Mouse (Mus musculus) embryonic fibroblast, embryonic 13.5 days (primary cell): ENCODE measurements at regions not wholly inside any gene's neighbourhood (a gene's known extent, or its start where the extent isn't known, plus 50 kb on each side); places are given as distances from the start of the nearest gene placed in this dataset.

Experiments used
- H3K27ac ChIP-seq: 2 replicates; pipeline ENCODE4 v1.5.1; 2012; ENCODE audit warnings: low read length, control low read depth, inconsistent platforms; ENCODE audit not compliant: insufficient read depth
- H3K4me1 ChIP-seq: 2 replicates; pipeline ENCODE4 v1.6.1; 2011; ENCODE audit warnings: low read length; ENCODE audit not compliant: control insufficient read depth, insufficient read depth
- H3K4me3 ChIP-seq: 2 replicates; pipeline ENCODE4 v1.5.1; 2011; ENCODE audit warnings: mild to moderate bottlenecking, control low read depth, low read length; ENCODE audit not compliant: insufficient read depth
- CTCF ChIP-seq: IDR thresholded peaks from 2 replicates; pipeline ENCODE4 v1.5.1; 2011; ENCODE audit warnings: mild to moderate bottlenecking, control low read depth, low read length, moderate library complexity, borderline replicate concordance; ENCODE audit not compliant: insufficient read depth
- POLR2A ChIP-seq: IDR thresholded peaks from 2 replicates; pipeline ENCODE4 v1.6.1; 2011; ENCODE audit warnings: low read depth, mild to moderate bottlenecking, control low read depth, low read length, moderate library complexity

GRCm38 (mm10) chr9:101410348-101410747 is 158.8 kb upstream of the Ppp2r3a start:
- TF ChIP-seq POLR2A: no peak
- TF ChIP-seq CTCF: no peak
- Histone ChIP-seq H3K4me1 (no peaks in the 10 kb centered on the region), H3K4me3 (no peak overlapping the region), H3K27ac (no peak overlapping the region)

DNA sequence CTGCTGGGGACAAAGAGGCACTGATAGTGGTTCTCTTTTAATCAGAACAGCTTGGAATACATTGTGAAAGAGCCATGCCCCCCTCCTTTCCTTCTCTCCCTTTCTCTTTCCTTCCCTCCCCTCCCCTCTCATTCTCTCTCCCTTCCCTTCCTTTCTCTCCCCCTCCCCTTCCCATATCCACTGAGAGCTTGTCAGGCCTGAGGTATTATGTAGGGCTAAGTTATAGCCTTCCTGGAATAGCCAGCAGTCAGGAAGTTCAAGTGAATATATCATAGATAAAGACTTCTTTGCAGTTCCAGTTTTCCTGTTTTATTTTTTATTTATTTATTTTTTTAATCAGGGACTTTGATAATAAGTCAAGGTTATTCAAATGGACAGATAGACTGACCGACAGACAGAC is 156.5 kb upstream of the Ppp2r3a start:
- no peaks in the 10 kb centered on the region for H3K4me1 ChIP-seq
- no peak overlapping the region for H3K27ac ChIP-seq
- TF ChIP-seq POLR2A: no peak
- no peak for TF ChIP-seq CTCF
- no peak overlapping the region for H3K4me3 ChIP-seq

DNA sequence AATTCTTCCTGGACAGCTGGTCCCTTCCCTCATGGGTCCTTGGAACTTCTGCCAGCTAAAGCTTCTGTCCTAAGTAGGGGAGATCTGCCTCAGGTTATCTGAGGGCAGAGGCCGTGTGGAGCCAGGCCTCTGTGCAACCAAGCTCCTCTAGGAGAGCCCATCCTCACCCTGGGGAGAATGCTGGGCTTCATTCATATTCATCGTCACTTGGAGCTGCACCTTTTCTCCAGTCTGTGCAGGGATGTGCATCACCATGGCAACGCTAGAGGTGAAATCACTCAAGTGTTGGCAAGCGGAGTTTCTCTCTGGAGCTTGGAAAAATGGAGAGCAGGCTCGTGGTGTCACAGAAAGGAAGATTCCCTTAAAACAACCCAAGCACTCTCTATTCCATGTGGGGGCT is 155.5 kb upstream of the Ppp2r3a start:
- no peaks in the 10 kb centered on the region for H3K4me1 ChIP-seq
- no peak overlapping the region for H3K27ac ChIP-seq
- no peak overlapping the region for H3K4me3 ChIP-seq
- TF ChIP-seq CTCF (no peak), POLR2A (no peak)

- Histone ChIP-seq H3K4me1 (no peaks in the 10 kb centered on the region), H3K27ac (no peak overlapping the region), H3K4me3 (no peak overlapping the region)
- no peak for TF ChIP-seq POLR2A
- no peak for TF ChIP-seq CTCF
These were observed 153.0 kb upstream of the Ppp2r3a start for GRCm38 (mm10) chr9:101404441-101405081.

GRCm38 (mm10) chr9:101404034-101404433 is 152.4 kb upstream of the Ppp2r3a start:
- no peak overlapping the region for H3K4me3 ChIP-seq
- no peaks in the 10 kb centered on the region for H3K4me1 ChIP-seq
- H3K27ac ChIP-seq: no peak overlapping the region
- no peak for TF ChIP-seq POLR2A

DNA sequence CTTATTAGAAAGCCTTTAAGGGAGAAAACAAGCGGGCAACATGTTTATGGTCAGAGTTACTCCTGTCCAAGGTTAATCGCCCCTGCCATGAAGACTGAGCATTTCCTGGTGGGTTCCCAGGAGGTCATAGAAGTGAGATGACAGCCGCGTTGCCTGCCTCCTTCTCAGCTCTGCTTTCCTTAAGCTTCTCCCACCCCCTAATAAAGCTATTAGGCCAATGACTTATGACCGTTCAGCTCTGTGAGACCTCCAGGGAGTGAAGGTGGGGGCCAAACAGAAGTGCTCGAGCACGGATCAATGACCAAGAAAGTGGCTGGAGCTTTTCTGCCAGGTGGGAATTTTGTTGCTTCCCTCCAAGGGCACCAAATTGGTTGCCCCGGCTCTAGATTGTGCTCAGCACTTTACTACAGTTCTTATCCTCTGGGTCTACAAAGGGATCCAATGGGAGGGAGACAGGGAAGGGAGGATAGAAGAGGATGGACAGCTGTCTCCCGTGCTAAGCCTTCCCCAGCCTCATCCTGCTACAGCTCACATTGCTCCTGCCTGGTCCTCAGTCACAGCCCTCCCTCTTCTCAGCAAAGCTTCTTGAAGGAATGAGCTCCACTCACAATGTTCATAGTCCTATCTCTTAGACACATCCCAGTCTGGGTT is 151.1 kb upstream of the Ppp2r3a start:
- TF ChIP-seq POLR2A: no peak
- TF ChIP-seq CTCF: no peak
- Histone ChIP-seq H3K27ac (no peak overlapping the region), H3K4me3 (no peak overlapping the region), H3K4me1 (no peaks in the 10 kb centered on the region)

- Histone ChIP-seq H3K4me3 (no peak overlapping the region), H3K4me1 (no peaks in the 10 kb centered on the region), H3K27ac (no peak overlapping the region)
- no peak for TF ChIP-seq CTCF
- TF ChIP-seq POLR2A: no peak
These were observed 149.8 kb upstream of the Ppp2r3a start for GRCm38 (mm10) chr9:101401416-101401815.

- no peak for TF ChIP-seq POLR2A
- no peak for TF ChIP-seq CTCF
These were observed 147.3 kb upstream of the Ppp2r3a start for GRCm38 (mm10) chr9:101398858-101399257.

DNA sequence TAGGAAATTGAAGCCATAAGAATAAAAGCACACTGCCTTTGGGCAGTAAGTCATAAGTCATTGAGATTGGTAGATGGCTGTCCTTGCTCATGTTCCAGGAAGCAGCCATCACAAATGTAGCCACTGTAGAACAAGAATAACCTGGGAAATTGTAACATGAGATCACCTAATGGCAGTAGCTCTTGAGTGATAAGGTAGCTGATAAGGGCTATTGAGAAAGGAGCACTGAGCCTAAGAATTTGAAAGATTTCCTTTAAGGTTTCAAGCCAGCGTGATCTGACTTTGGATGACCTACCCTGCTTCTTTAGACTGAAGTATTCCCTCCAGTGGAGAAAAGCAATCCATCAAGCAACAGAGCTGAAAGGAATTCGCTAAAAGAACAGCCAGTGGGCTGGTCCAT is 117.8 kb upstream of the Ppp2r3a start:
- no peaks in the 10 kb centered on the region for H3K4me1 ChIP-seq
- H3K4me3 ChIP-seq: no peak overlapping the region
- no peak for TF ChIP-seq CTCF
- TF ChIP-seq POLR2A: no peak
- H3K27ac ChIP-seq: no peak overlapping the region

More at GRCm38 (mm10) chr9:101398858-101399257, 147.3 kb upstream of the Ppp2r3a start:
- Histone ChIP-seq H3K4me3 (no peak overlapping the region), H3K4me1 (no peaks in the 10 kb centered on the region), H3K27ac (no peak overlapping the region)

- H3K4me1 ChIP-seq: no peaks in the 10 kb centered on the region
- no peak overlapping the region for H3K27ac ChIP-seq
- H3K4me3 ChIP-seq: no peak overlapping the region
- no peak for TF ChIP-seq CTCF
- TF ChIP-seq POLR2A: no peak
These were observed 105.0 kb upstream of the Ppp2r3a start for GRCm38 (mm10) chr9:101356607-101357006.
